Mouse (Mus musculus) MEL (cell line): Measurements from ENCODE around the gene Ercc6. TPM values are rescaled to one million over a fixed set of nuclear protein-coding genes. Genes with fewer than 3 reads are reported as not detected.

Experiments used
- DNase-seq: peaks from one replicate; pipeline ENCODE4 v3.0.0; 2011; ENCODE audit warnings: low read depth, low spot score
- H3K27ac ChIP-seq: 2 replicates; pipeline ENCODE4 v1.5.1; 2012; ENCODE audit warnings: low read depth, mild to moderate bottlenecking, control low read depth, low read length, moderate library complexity; ENCODE audit not compliant: control insufficient read depth
- H3K27me3 ChIP-seq, 2 experiments: fragments of 150-350 bp in 1 of 2; sonication (generic) in 1 of 2; 2 replicates each; pipeline ENCODE4 v1.6.1; 2012; ENCODE audit warnings: low read length in 2 of 2, mild to moderate bottlenecking in 2 of 2, improper control_type of control experiment in 1 of 2, moderate library complexity in 1 of 2; ENCODE audit not compliant: insufficient read depth in 2 of 2, control insufficient read depth in 1 of 2
- H3K36me3 ChIP-seq, 2 experiments: 2 replicates each; pipeline ENCODE4 v1.6.1; 2012 to 2014; ENCODE audit warnings: low read length in 2 of 2, improper control_type of control experiment in 1 of 2, inconsistent platforms in 1 of 2, mild to moderate bottlenecking in 1 of 2; ENCODE audit not compliant: insufficient read depth in 2 of 2, control insufficient read depth in 1 of 2
- H3K4me1 ChIP-seq, 2 experiments: fragments of 150-350 bp in 1 of 2; sonication (generic) in 1 of 2; 2 replicates each; pipeline ENCODE4 v1.6.1; 2012; ENCODE audit warnings: low read length in 2 of 2, improper control_type of control experiment in 1 of 2, mild to moderate bottlenecking in 1 of 2; ENCODE audit not compliant: insufficient read depth in 2 of 2, control insufficient read depth in 1 of 2
- H3K4me3 ChIP-seq, 2 experiments: fragments of 150-350 bp in 1 of 2; sonication (generic) in 1 of 2; 2 replicates each; pipeline ENCODE4 v1.5.1; 2012; ENCODE audit warnings: low read depth in 2 of 2, low read length in 2 of 2, mild to moderate bottlenecking in 2 of 2, moderate library complexity in 2 of 2, control low read depth in 1 of 2, improper control_type of control experiment in 1 of 2; ENCODE audit not compliant: control insufficient read depth in 1 of 2, insufficient read depth in 1 of 2
- H3K79me2 ChIP-seq: 2 replicates; pipeline ENCODE4 v1.6.1; 2012; ENCODE audit warnings: mild to moderate bottlenecking, low read length, moderate library complexity; ENCODE audit not compliant: control insufficient read depth, poor library complexity, insufficient read depth
- H3K9ac ChIP-seq: 2 replicates; pipeline ENCODE4 v1.6.1; 2012; ENCODE audit warnings: low read depth, mild to moderate bottlenecking, control low read depth, low read length, moderate library complexity; ENCODE audit not compliant: control insufficient read depth, poor library complexity, severe bottlenecking
- H3K9me3 ChIP-seq: fragments of 150-350 bp; sonication (generic); replicated peaks from 2 replicates; pipeline ENCODE4 v1.6.1; 2012; ENCODE audit warnings: mild to moderate bottlenecking, low read length, improper control_type of control experiment, moderate library complexity; ENCODE audit not compliant: insufficient read depth
- CHD1 ChIP-seq: IDR thresholded peaks from 2 replicates; pipeline ENCODE4 v1.6.1; 2012; ENCODE audit warnings: low read depth, mild to moderate bottlenecking, inconsistent platforms, low read length, improper control_type of control experiment
- CHD2 ChIP-seq: IDR thresholded peaks from 2 replicates; pipeline ENCODE4 v1.6.1; 2011; ENCODE audit warnings: low read length, improper control_type of control experiment
- CTCF ChIP-seq, 3 experiments: IDR thresholded peaks in 2 of 3; conservative IDR thresholded peaks in 1 of 3; 2 replicates each; pipeline ENCODE4 v1.5.1; 2011 to 2012; ENCODE audit warnings: low read length in 3 of 3, low read depth in 2 of 3, mild to moderate bottlenecking in 2 of 3, improper control_type of control experiment in 1 of 3, inconsistent platforms in 1 of 3, mixed read lengths in 1 of 3, moderate library complexity in 1 of 3; ENCODE audit not compliant: control insufficient read depth in 1 of 3, insufficient read depth in 1 of 3, poor library complexity in 1 of 3, severe bottlenecking in 1 of 3
- ETS1 ChIP-seq: IDR thresholded peaks from 2 replicates; pipeline ENCODE4 v1.6.1; 2012; ENCODE audit warnings: low read depth, mild to moderate bottlenecking, inconsistent platforms, low read length, improper control_type of control experiment, moderate library complexity
- GABPA ChIP-seq: IDR thresholded peaks from 2 replicates; pipeline ENCODE4 v1.6.1; 2012; ENCODE audit warnings: low read depth, mild to moderate bottlenecking, inconsistent platforms, low read length, improper control_type of control experiment, moderate library complexity
- GATA1 ChIP-seq: IDR thresholded peaks from 2 replicates; pipeline ENCODE4 v1.6.1; 2011; ENCODE audit warnings: low read depth, low read length, improper control_type of control experiment
- HCFC1 ChIP-seq: IDR thresholded peaks from 2 replicates; pipeline ENCODE4 v1.6.1; 2012; ENCODE audit warnings: low read depth, mild to moderate bottlenecking, inconsistent platforms, low read length, improper control_type of control experiment, moderate library complexity
- MAFK ChIP-seq: IDR thresholded peaks from 2 replicates; pipeline ENCODE4 v1.6.1; 2011; ENCODE audit warnings: low read depth, mild to moderate bottlenecking, low read length, improper control_type of control experiment, borderline replicate concordance
- MAZ ChIP-seq: IDR thresholded peaks from 2 replicates; pipeline ENCODE4 v1.6.1; 2012; ENCODE audit warnings: low read depth, mild to moderate bottlenecking, inconsistent platforms, low read length, improper control_type of control experiment
- MEF2A ChIP-seq: IDR thresholded peaks from 2 replicates; pipeline ENCODE4 v1.6.1; 2014; ENCODE audit warnings: low read depth, mild to moderate bottlenecking, inconsistent platforms, low read length, improper control_type of control experiment; ENCODE audit not compliant: poor library complexity, insufficient replicate concordance, severe bottlenecking; ENCODE audit errors: extremely low read depth
- MXI1 ChIP-seq: IDR thresholded peaks from 2 replicates; pipeline ENCODE4 v1.6.1; 2011; ENCODE audit warnings: mild to moderate bottlenecking, low read depth, low read length, improper control_type of control experiment
- MYB ChIP-seq: IDR thresholded peaks from 2 replicates; pipeline ENCODE4 v1.6.1; 2011; ENCODE audit warnings: mild to moderate bottlenecking, low read depth, low read length, improper control_type of control experiment
- MYC ChIP-seq: IDR thresholded peaks from 2 replicates; pipeline ENCODE4 v1.6.1; 2011; ENCODE audit warnings: low read depth, mild to moderate bottlenecking, low read length, improper control_type of control experiment, moderate library complexity
- NELFE ChIP-seq: IDR thresholded peaks from 2 replicates; pipeline ENCODE4 v1.6.1; 2011; ENCODE audit warnings: low read depth, low read length, improper control_type of control experiment
- NRF1 ChIP-seq: IDR thresholded peaks from 2 replicates; pipeline ENCODE4 v1.6.1; 2014; ENCODE audit warnings: low read depth, mild to moderate bottlenecking, inconsistent platforms, low read length, improper control_type of control experiment, moderate library complexity; ENCODE audit not compliant: poor library complexity, insufficient read depth, severe bottlenecking
- POLR2A ChIP-seq, 2 experiments: IDR thresholded peaks; 2 replicates each; pipeline ENCODE4 v1.6.1; 2011 to 2012; ENCODE audit warnings: low read length in 2 of 2, mild to moderate bottlenecking in 2 of 2, control low read depth in 1 of 2, improper control_type of control experiment in 1 of 2, low read depth in 1 of 2, moderate library complexity in 1 of 2; ENCODE audit not compliant: control insufficient read depth in 1 of 2, insufficient read depth in 1 of 2, poor library complexity in 1 of 2
- POLR2AphosphoS2 ChIP-seq: IDR thresholded peaks from 2 replicates; pipeline ENCODE4 v1.6.1; 2011; ENCODE audit warnings: low read length, improper control_type of control experiment
- POLR2AphosphoS5 ChIP-seq: IDR thresholded peaks from 2 replicates; pipeline ENCODE4 v1.6.1; 2012; ENCODE audit warnings: low read depth, borderline replicate concordance, mild to moderate bottlenecking, inconsistent platforms, low read length, moderate library complexity, mixed read lengths
- RCOR1 ChIP-seq: IDR thresholded peaks from 2 replicates; pipeline ENCODE4 v1.6.1; 2012; ENCODE audit warnings: low read depth, mild to moderate bottlenecking, inconsistent platforms, low read length, improper control_type of control experiment
- SIN3A ChIP-seq: IDR thresholded peaks from 2 replicates; pipeline ENCODE4 v1.6.1; 2012; ENCODE audit warnings: low read length, improper control_type of control experiment, inconsistent platforms
- TCF12 ChIP-seq: IDR thresholded peaks from 2 replicates; pipeline ENCODE4 v1.6.1; 2014; ENCODE audit warnings: low read depth, mild to moderate bottlenecking, inconsistent platforms, low read length, improper control_type of control experiment, moderate library complexity
- USF1 ChIP-seq: IDR thresholded peaks from 2 replicates; pipeline ENCODE4 v1.6.1; 2014; ENCODE audit warnings: low read depth, mild to moderate bottlenecking, inconsistent platforms, low read length, improper control_type of control experiment, moderate library complexity
- ZMIZ1 ChIP-seq: IDR thresholded peaks from 2 replicates; pipeline ENCODE4 v1.6.1; 2012; ENCODE audit warnings: low read depth, mild to moderate bottlenecking, inconsistent platforms, low read length, improper control_type of control experiment, moderate library complexity
- polyA plus RNA-seq, 2 experiments: library from polyadenylated mRNA; stranded (reverse) in 1 of 2; unstranded in 1 of 2; fragments of >175 nt in 1 of 2; fragments of >200 nt in 1 of 2; gene quantifications; 2 replicates each; pipeline versions ENCODE4 v1.2.1 to v1.2.4; 2012; ENCODE audit warnings: low replicate concordance in 2 of 2, low read depth in 1 of 2; ENCODE audit not compliant: insufficient read length in 2 of 2, insufficient read depth in 1 of 2, missing spikeins in 1 of 2
- total RNA-seq: library from RNA; depleted of rRNA; stranded (reverse); fragments of 300-350 nt; gene quantifications from 2 replicates; pipeline ENCODE4 v1.2.3, GENCODE M21; 2012

Ercc6 gene
- total and polyA plus RNA-seq, 3 experiments: 15.1 to 186 (median 15.4) TPM

GRCm38 (mm10) chr14:32624811-32625210, 111.5 kb downstream of the Ercc6 start:
- DNase-seq: no peak
- Histone ChIP-seq H3K36me3 (no peaks in the 10 kb centered on the region), H3K9me3 (no peaks in the 10 kb centered on the region), H3K27me3 (no peaks in the 10 kb centered on the region; a peak in 1 of 4 replicates)
- TF ChIP-seq RCOR1 (no peak), HCFC1 (no peak), ZMIZ1 (no peak), CHD1 (no peak), MAFK (no peak)
- TF ChIP-seq, all 39 proteins: peak for 0
- H3K9ac ChIP-seq: no peak overlapping the region
- no peak overlapping the region for H3K4me3 ChIP-seq
- no peak overlapping the region for H3K27ac ChIP-seq
- H3K4me1 ChIP-seq: no peaks in the 10 kb centered on the region
- H3K79me2 ChIP-seq: no peaks in the 10 kb centered on the region

GRCm38 (mm10) chr14:32627271-32627670, 114.0 kb downstream of the Ercc6 start:
- H3K79me2 ChIP-seq: no peaks in the 10 kb centered on the region
- DNase-seq: no peak
- no peaks in the 10 kb centered on the region for H3K9me3 ChIP-seq
- no peak overlapping the region for H3K4me3 ChIP-seq
- no peaks in the 10 kb centered on the region for H3K27me3 ChIP-seq
- H3K27ac ChIP-seq: no peak overlapping the region
- no peaks in the 10 kb centered on the region for H3K4me1 ChIP-seq
- H3K9ac ChIP-seq: no peak overlapping the region
- no peaks in the 10 kb centered on the region for H3K36me3 ChIP-seq
- TF ChIP-seq NELFE (no peak), RCOR1 (no peak), CHD2 (no peak), MEF2A (no peak), POLR2AphosphoS5 (no peak), SIN3A (no peak), MXI1 (no peak), TCF12 (no peak), POLR2AphosphoS2 (no peak), MYC (no peak), POLR2A (IDR thresholded peaks at IDR 0.05; ENCODE audit: control insufficient read depth in 1 of 2, insufficient read depth in 1 of 2, low read depth in 1 of 2, low read length in 2 of 2, poor library complexity in 1 of 2) (no peak), GATA1 (no peak), USF1 (no peak), HCFC1 (no peak), MYB (no peak), NRF1 (no peak), MAZ (no peak), GABPA (no peak), ETS1 (no peak), CTCF (IDR thresholded peaks at IDR 0.05 in 2 of 3, conservative IDR thresholded peaks at IDR 0.05 in 1 of 3; ENCODE audit: control insufficient read depth in 1 of 3, insufficient read depth in 1 of 3, low read depth in 2 of 3, low read length in 3 of 3, poor library complexity in 1 of 3, severe bottlenecking in 1 of 3) (no peak)
